ENCODE assay signal across 10 mouse cellular contexts in the genomic region with DNA sequence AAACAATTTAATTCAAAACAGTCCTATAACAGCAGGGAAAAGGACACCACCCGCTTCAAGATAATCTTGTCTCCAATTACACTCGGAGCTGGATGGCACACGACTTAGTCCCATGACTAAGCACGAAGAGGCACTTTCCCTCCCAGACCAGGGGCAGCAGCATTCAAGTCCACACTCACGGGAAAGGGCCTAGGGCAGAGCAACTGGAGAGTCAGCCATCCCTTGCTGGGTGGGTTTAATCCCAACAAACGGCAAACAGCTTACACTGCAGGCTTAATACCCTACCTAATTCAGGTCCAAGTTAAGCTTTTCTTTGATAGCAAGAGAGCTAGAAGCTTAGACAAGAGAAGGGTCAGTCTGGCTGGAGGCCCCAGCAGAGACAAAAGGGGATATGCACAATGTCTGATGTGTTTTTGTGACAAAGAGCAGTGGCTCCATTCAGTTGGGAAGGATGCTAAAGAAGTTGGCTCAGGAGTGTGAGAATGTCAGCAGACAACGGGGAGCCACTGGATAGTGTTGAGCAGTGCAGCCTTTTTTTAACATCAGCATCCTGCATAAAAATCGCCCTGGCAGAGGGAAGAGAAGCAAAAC. TPM values are rescaled to one million over a fixed set of nuclear protein-coding genes. Genes with fewer than 3 reads are reported as not detected.
DNase-seq lines count a peak whose midpoint lies in the region; ATAC-seq and TF ChIP-seq lines count a peak whose summit lies in the region.
"Had no signal": no experiment of that assay in that cellular context is flagged by ENCODE, and none has a peak within 500 bp of the region (broad histone marks: within the 10 kb centered on the region; RNA-seq: fewer than 3 reads in every experiment).

No protein-coding gene starts in this region.

- no peaks in the 10 kb centered on the region for H3K27me3 ChIP-seq in kidney, postnatal 0 days (ENCODE audit: insufficient read depth, low read length)
- no peaks in the 10 kb centered on the region for H3K27me3 ChIP-seq in kidney, adult 2 months (replicated peaks; ENCODE audit: control insufficient read depth, insufficient read depth, low read length)
- no peaks in the 10 kb centered on the region for H3K27me3 ChIP-seq in embryonic facial prominence, embryonic 11.5 days (ENCODE audit: control insufficient read depth, insufficient read depth, low read length)
- H3K27me3 ChIP-seq in hindbrain, postnatal 0 days (ENCODE audit: insufficient read depth, low read length) = no peaks in the 10 kb centered on the region

- 24% methylated on average over 8 of the region's 8 CpGs for WGBS in kidney, postnatal 0 days
- 52% methylated on average over 8 of the region's 8 CpGs for WGBS in kidney, adult 2 months
- 3% methylated on average over 8 of the region's 8 CpGs for WGBS in embryonic facial prominence, embryonic 11.5 days
- WGBS in hindbrain, postnatal 0 days = 8% methylated on average over 8 of the region's 8 CpGs

- H3K36me3 ChIP-seq in kidney, postnatal 0 days (ENCODE audit: insufficient read depth, low read length) = no peaks in the 10 kb centered on the region
- no peaks in the 10 kb centered on the region for H3K36me3 ChIP-seq in kidney, adult 2 months (ENCODE audit: control insufficient read depth, insufficient read depth, low read length)
- H3K36me3 ChIP-seq in embryonic facial prominence, embryonic 11.5 days (replicated peaks; ENCODE audit: control insufficient read depth, insufficient read depth, low read depth, low read length) = no peaks in the 10 kb centered on the region
- H3K36me3 ChIP-seq in hindbrain, postnatal 0 days (ENCODE audit: insufficient read depth, low read length) = no peaks in the 10 kb centered on the region

- no peak overlapping the region for H3K4me3 ChIP-seq in kidney, postnatal 0 days (replicated peaks; ENCODE audit: low read depth, low read length)
- H3K4me3 ChIP-seq in kidney, adult 2 months (ENCODE audit: insufficient read depth, low read depth, low read length) = no peak overlapping the region
- no peak overlapping the region for H3K4me3 ChIP-seq in embryonic facial prominence, embryonic 11.5 days (ENCODE audit: low read depth, low read length)
- H3K4me3 ChIP-seq in hindbrain, postnatal 0 days (ENCODE audit: low read length) = no peak overlapping the region

- H3K9ac ChIP-seq in kidney, postnatal 0 days (ENCODE audit: low read depth, low read length) = no peak overlapping the region
- 0 out of 2 replicates have a peak overlapping the region, but pooled peaks have one; percentile 9 for H3K9ac ChIP-seq in embryonic facial prominence, embryonic 11.5 days (replicated peaks; ENCODE audit: low read length)
- H3K9ac ChIP-seq in hindbrain, postnatal 0 days (replicated peaks; ENCODE audit: low read length) = no peak overlapping the region

- peak; percentile 57 for DNase-seq in kidney, postnatal 0 days (ENCODE audit: low spot score)
- DNase-seq in kidney, adult 2 months = no peak
- peak; percentile 72 for DNase-seq in embryonic facial prominence, embryonic 11.5 days (ENCODE audit: low spot score)
- peak; percentile 52 for DNase-seq in hindbrain, postnatal 0 days (ENCODE audit: low spot score)
- DNase-seq in retina, adult 2 months (ENCODE audit: low read depth, low spot score) = peak; percentile 18
- no peak for DNase-seq in gastrocnemius, postnatal 4 days (ENCODE audit: low spot score in 2 of 2)
- DNase-seq in frontal cortex, adult 2 months (ENCODE audit: extremely low spot score in 1 of 2, low spot score in 1 of 2) = no peak
- no peak for DNase-seq in adrenal gland, adult 18-20 months (ENCODE audit: low spot score in 2 of 2)
- DNase-seq: kidney, postnatal 36 days had no signal

- H3K4me2 ChIP-seq in kidney, postnatal 0 days (ENCODE audit: low read length) = no peak overlapping the region
- H3K4me2 ChIP-seq in embryonic facial prominence, embryonic 11.5 days (ENCODE audit: low read depth, low read length) = no peak overlapping the region
- H3K4me2 ChIP-seq in hindbrain, postnatal 0 days (ENCODE audit: low read depth, low read length) = no peak overlapping the region

- TF ChIP-seq CTCF in kidney, postnatal 0 days (IDR thresholded peaks at IDR 0.05; ENCODE audit: low read depth) = no peak
- no peak for TF ChIP-seq CTCF in kidney, adult 2 months (conservative IDR thresholded peaks at IDR 0.05; ENCODE audit: insufficient read depth, insufficient read length, low read depth, low read length)
- TF ChIP-seq CTCF in hindbrain, postnatal 0 days (IDR thresholded peaks at IDR 0.05; ENCODE audit: low read depth) = no peak

- ATAC-seq in kidney, postnatal 0 days (replicated peaks; ENCODE audit: low FRiP score, low read depth) = no peak
- ATAC-seq in embryonic facial prominence, embryonic 11.5 days (replicated peaks; ENCODE audit: insufficient number of reproducible peaks, low FRiP score, low TSS enrichment, low read depth) = no peak; the same call in 1 of the 2 replicates
- peak; percentile 63 for ATAC-seq in hindbrain, postnatal 0 days

- peaks cover 1% of the 10 kb centered on the region; the same call in 1 of the 2 replicates for H3K4me1 ChIP-seq in kidney, postnatal 0 days (replicated peaks; ENCODE audit: insufficient read depth, low read length)
- no peaks in the 10 kb centered on the region for H3K4me1 ChIP-seq in kidney, adult 2 months (ENCODE audit: control insufficient read depth, insufficient read depth, low read length)
- H3K4me1 ChIP-seq in embryonic facial prominence, embryonic 11.5 days (ENCODE audit: control insufficient read depth, insufficient read depth, low read length) = peaks cover 7% of the 10 kb centered on the region
- peaks cover 8% of the 10 kb centered on the region for H3K4me1 ChIP-seq in hindbrain, postnatal 0 days (ENCODE audit: insufficient read depth, low read length)

- no peak overlapping the region for H3K27ac ChIP-seq in kidney, postnatal 0 days
- H3K27ac ChIP-seq in kidney, adult 2 months (ENCODE audit: insufficient read depth, low read depth, low read length) = no peak overlapping the region
- H3K27ac ChIP-seq in embryonic facial prominence, embryonic 11.5 days (replicated peaks; ENCODE audit: low read depth, low read length) = 0 out of 2 replicates have a peak overlapping the region, but pooled peaks have one; percentile 56
- H3K27ac ChIP-seq in hindbrain, postnatal 0 days = peak overlapping the region; percentile 57

- H3K9me3 ChIP-seq in kidney, postnatal 0 days (replicated peaks; ENCODE audit: low read length) = no peaks in the 10 kb centered on the region
- H3K9me3 ChIP-seq in embryonic facial prominence, embryonic 11.5 days (replicated peaks; ENCODE audit: control insufficient read depth, low read length) = no peaks in the 10 kb centered on the region
- H3K9me3 ChIP-seq in hindbrain, postnatal 0 days (ENCODE audit: low read length) = no peaks in the 10 kb centered on the region

- no peak for TF ChIP-seq POLR2A in kidney, adult 2 months (IDR thresholded peaks at IDR 0.05; ENCODE audit: low read depth, low read length)

RNA-seq across cellular contexts. Expression of a gene that starts 46.8 kb away (rescaled TPM):
- polyA plus RNA-seq in kidney, postnatal 0 days (2015; fragmentation: Nextera tagmentation; extraction: Ambion mirVana) = 3.4 and 3.5 TPM in 2 replicates
- polyA plus RNA-seq in kidney, adult 2 months (2012; rRNA removed) = 31.1 and 37.5 TPM in 2 replicates
- 8.8 and 10.2 TPM in 2 replicates for polyA plus RNA-seq in embryonic facial prominence, embryonic 11.5 days (2014; fragmentation: Nextera tagmentation; extraction: Ambion mirVana)
- total RNA-seq in hindbrain, postnatal 0 days (2014; rRNA removed) = 31.9 and 32.0 TPM in 2 replicates
- 6.4 and 7.6 TPM in 2 replicates for polyA plus RNA-seq in hindbrain, postnatal 0 days (2015; fragmentation: Nextera tagmentation; extraction: Ambion mirVana)
- 1 to 10 TPM; 4.0 to 4.6 TPM for total RNA-seq in gastrocnemius, postnatal 4 days (2021)
- polyA plus RNA-seq in frontal cortex, adult 2 months (2012; rRNA removed) = 17.9 and 19.2 TPM in 2 replicates
- total RNA-seq in adrenal gland, adult 18-20 months (2021) = 1 to 10 TPM; 2.6 to 3.1 TPM
- total RNA-seq: monocyte, adult 5-6 weeks had no signal

Comparison
In these comparisons a context has a peak if more than half of its experiments do, and no peak if none do; other contexts are left out.
1. DNase-seq: peak in kidney, postnatal 0 days (single experiment), embryonic facial prominence, embryonic 11.5 days (single experiment), hindbrain, postnatal 0 days (single experiment) and retina, adult 2 months (single experiment); none in kidney, adult 2 months (single experiment), gastrocnemius, postnatal 4 days (0 of 2), frontal cortex, adult 2 months (0 of 2) and adrenal gland, adult 18-20 months (0 of 2).
2. H3K27ac ChIP-seq: peak in embryonic facial prominence, embryonic 11.5 days (single experiment) and hindbrain, postnatal 0 days (single experiment); none in kidney, postnatal 0 days (single experiment) and kidney, adult 2 months (single experiment).